Mouse (Mus musculus): ENCODE data around the gene Srsf5. TPM values are rescaled to one million over a fixed set of nuclear protein-coding genes. Genes with fewer than 3 reads are reported as not detected.
A peak's percentile ranks its signal among the peaks of the same experiment; 100 is the strongest.

Gene Srsf5
- polyA plus RNA-seq, 1 experiment: 515 TPM

DNA sequence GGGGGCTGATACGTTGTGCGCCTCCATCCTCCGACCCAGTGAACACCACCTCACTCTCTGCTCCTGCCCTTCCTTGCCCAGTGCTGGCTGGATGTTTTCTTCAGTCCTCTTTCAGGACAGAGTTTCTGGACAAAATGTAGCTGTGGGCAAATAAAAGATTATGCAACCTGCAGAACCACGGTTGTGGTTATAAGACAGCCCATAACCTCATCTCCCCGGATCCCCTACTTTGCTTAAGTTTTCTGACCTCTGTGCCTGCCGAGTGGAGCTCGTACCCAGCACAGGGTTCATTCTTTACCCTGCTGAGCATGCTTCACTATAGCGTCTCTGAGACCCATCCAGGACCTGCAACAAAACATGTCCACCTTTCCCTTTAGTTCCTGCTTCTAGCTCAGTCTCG, 22.6 kb downstream of the Srsf5 start:
- WGBS: 76% methylated on average over 9 of the region's 9 CpGs
- TF ChIP-seq POLR2A (IDR thresholded peaks at IDR 0.05; ENCODE audit: control insufficient read depth, extremely low read depth, insufficient read depth, low read length, poor library complexity) (no peak), CTCF (IDR thresholded peaks at IDR 0.05; ENCODE audit: borderline replicate concordance, control insufficient read depth, extremely low read depth, insufficient read depth, low read length, poor library complexity) (no peak)
- no peaks in the 10 kb centered on the region for H3K4me1 ChIP-seq (replicated peaks; ENCODE audit: control insufficient read depth, insufficient read depth, low read length)
- H3K4me3 ChIP-seq (ENCODE audit: control insufficient read depth, insufficient read depth, low read length): no peak overlapping the region
- DNase-seq: no peak
- H3K27ac ChIP-seq (ENCODE audit: control insufficient read depth, insufficient read depth, low read length): no peak overlapping the region
- H3K36me3 ChIP-seq (ENCODE audit: control insufficient read depth, insufficient read depth, low read length): no peaks in the 10 kb centered on the region
- H3K27me3 ChIP-seq (ENCODE audit: control insufficient read depth, insufficient read depth, low read length): no peaks in the 10 kb centered on the region

DNA sequence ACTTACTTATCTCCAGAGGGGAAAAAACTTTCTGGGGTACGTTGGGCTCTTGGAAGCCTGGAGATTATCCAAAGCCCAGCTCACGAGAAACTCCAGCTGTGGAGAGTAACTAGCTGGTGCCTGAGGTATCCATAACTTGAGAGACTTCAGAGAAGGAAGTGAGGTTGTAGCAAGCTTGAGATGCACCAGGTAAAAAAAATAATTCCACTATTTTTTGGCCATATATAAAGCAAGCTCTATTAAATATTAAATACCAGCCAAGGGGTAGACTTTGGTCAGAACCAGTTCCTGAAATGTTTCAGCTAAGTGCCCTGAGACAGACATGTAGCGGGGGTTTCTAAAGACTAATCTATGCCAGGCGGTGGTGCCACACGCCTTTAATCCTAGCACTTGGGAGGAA, 23.3 kb downstream of the Srsf5 start, which contains the start of gene Slc10a1:
Gene Slc10a1, minus strand, starts transcription at position 101 of the 400 bp plus-strand sequence.
- TF ChIP-seq POLR2A (IDR thresholded peaks at IDR 0.05; ENCODE audit: control insufficient read depth, extremely low read depth, insufficient read depth, low read length, poor library complexity): no peak
- no peak for TF ChIP-seq CTCF (IDR thresholded peaks at IDR 0.05; ENCODE audit: borderline replicate concordance, control insufficient read depth, extremely low read depth, insufficient read depth, low read length, poor library complexity)
- no peaks in the 10 kb centered on the region for H3K27me3 ChIP-seq (ENCODE audit: control insufficient read depth, insufficient read depth, low read length)
- 94% methylated on average over 5 of the region's 5 CpGs for WGBS
- no peaks in the 10 kb centered on the region for H3K4me1 ChIP-seq (replicated peaks; ENCODE audit: control insufficient read depth, insufficient read depth, low read length)
- no peak within 1 kb of the TSS for H3K27ac ChIP-seq (ENCODE audit: control insufficient read depth, insufficient read depth, low read length)
- H3K4me3 ChIP-seq (ENCODE audit: control insufficient read depth, insufficient read depth, low read length): no peak within 1 kb of the TSS
- no peak for DNase-seq
- no peaks in the 10 kb centered on the region for H3K36me3 ChIP-seq (ENCODE audit: control insufficient read depth, insufficient read depth, low read length)

DNA sequence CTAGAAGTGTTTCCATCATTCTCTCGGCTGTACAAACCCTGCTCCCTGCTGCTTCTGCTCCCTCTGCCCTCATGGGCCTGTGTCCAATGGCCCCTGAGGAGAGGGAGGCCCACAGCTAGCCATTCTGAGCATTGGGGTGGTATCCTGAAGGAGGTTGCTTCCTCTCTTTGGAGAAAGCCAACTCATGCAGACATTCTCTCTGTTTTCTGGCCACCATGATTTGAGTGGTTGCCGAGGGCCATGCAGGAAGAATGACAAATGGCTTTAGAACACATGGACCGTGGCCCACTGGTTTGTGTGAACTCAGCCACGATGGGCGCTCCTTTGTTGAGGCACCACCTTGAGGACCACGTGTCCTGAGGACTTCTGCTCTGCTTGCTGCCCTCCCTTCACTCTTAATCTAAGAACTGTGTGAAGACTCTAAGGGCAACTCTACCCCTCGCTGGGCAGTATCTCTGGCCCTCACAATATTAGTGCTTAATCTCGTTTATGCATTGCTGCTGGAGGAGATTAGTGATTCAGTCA, 24.9 kb downstream of the Srsf5 start:
- TF ChIP-seq CTCF (IDR thresholded peaks at IDR 0.05; ENCODE audit: borderline replicate concordance, control insufficient read depth, extremely low read depth, insufficient read depth, low read length, poor library complexity) (no peak), POLR2A (IDR thresholded peaks at IDR 0.05; ENCODE audit: control insufficient read depth, extremely low read depth, insufficient read depth, low read length, poor library complexity) (no peak)
- no peak overlapping the region for H3K4me3 ChIP-seq (ENCODE audit: control insufficient read depth, insufficient read depth, low read length)
- 88% methylated on average over 8 of the region's 8 CpGs for WGBS
- H3K27ac ChIP-seq (ENCODE audit: control insufficient read depth, insufficient read depth, low read length): no peak overlapping the region
- no peaks in the 10 kb centered on the region for H3K4me1 ChIP-seq (replicated peaks; ENCODE audit: control insufficient read depth, insufficient read depth, low read length)
- no peaks in the 10 kb centered on the region for H3K36me3 ChIP-seq (ENCODE audit: control insufficient read depth, insufficient read depth, low read length)
- DNase-seq: no peak
- H3K27me3 ChIP-seq (ENCODE audit: control insufficient read depth, insufficient read depth, low read length): no peaks in the 10 kb centered on the region

DNA sequence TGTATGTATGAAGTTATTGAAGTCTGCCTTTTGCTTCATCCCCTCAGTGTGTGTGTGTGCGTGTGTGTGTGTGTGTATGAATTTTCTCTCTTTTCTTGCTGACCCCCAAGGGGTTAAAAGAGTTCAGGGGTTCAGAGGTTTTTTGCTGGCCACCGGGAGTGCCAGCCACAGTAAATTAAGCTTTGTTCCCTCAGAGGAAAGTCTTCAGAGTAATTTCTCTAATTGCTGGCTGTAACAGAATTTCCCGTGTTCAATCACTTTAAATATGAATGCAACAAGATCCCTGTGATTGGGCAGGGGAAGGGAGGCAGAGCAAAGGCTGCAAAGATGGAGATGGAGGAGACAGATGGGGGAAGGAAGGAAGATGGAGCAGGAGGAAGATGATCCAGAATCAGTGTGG, 26.5 kb downstream of the Srsf5 start:
- no peak for DNase-seq
- Histone ChIP-seq H3K27me3 (ENCODE audit: control insufficient read depth, insufficient read depth, low read length) (no peaks in the 10 kb centered on the region), H3K4me3 (ENCODE audit: control insufficient read depth, insufficient read depth, low read length) (no peak overlapping the region), H3K36me3 (ENCODE audit: control insufficient read depth, insufficient read depth, low read length) (no peaks in the 10 kb centered on the region), H3K4me1 (replicated peaks; ENCODE audit: control insufficient read depth, insufficient read depth, low read length) (no peaks in the 10 kb centered on the region), H3K27ac (ENCODE audit: control insufficient read depth, insufficient read depth, low read length) (no peak overlapping the region)
- TF ChIP-seq CTCF (IDR thresholded peaks at IDR 0.05; ENCODE audit: borderline replicate concordance, control insufficient read depth, extremely low read depth, insufficient read depth, low read length, poor library complexity) (no peak), POLR2A (IDR thresholded peaks at IDR 0.05; ENCODE audit: control insufficient read depth, extremely low read depth, insufficient read depth, low read length, poor library complexity) (no peak)
- WGBS: 46% methylated on average over 3 of the region's 3 CpGs

DNA sequence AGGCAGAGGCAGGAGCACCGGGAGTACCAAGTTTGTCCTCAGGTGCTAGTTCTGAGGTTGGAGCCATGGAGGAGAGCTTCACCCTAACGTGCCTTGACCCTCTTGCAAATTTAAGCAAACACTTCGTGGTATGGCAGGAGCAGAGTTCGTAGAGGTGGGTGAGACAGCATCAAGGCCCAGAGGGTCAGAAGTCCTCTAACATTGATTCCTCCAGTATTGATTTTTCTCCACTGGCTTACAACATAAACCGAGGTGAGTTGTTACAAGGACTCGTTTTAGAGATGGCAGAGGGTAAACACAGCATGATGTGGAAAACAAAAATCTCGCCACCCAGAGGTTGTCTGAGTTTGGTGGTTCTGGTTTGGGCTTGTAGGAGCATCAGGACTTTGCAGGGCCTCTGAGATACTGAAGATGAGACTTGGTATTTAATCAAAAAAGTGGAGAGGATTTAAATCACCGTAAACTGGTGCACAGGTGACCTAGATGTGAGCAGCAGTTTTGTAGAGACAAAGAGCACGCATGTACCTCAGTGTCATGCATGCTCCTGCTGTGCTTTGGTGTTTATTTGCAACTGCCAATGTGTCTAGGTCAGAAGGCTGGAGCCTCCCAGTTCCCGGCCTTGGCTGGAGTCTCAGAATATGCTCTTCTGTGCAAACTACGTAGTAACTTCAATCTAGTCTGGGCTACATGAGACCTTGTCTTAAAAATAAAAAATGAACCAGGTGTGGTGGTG, 30.8 kb downstream of the Srsf5 start:
- Histone ChIP-seq H3K36me3 (ENCODE audit: control insufficient read depth, insufficient read depth, low read length) (no peaks in the 10 kb centered on the region), H3K27me3 (ENCODE audit: control insufficient read depth, insufficient read depth, low read length) (no peaks in the 10 kb centered on the region), H3K27ac (ENCODE audit: control insufficient read depth, insufficient read depth, low read length) (no peak overlapping the region), H3K4me1 (replicated peaks; ENCODE audit: control insufficient read depth, insufficient read depth, low read length) (no peaks in the 10 kb centered on the region), H3K4me3 (ENCODE audit: control insufficient read depth, insufficient read depth, low read length) (no peak overlapping the region)
- WGBS: 95% methylated on average over 11 of the region's 11 CpGs
- TF ChIP-seq CTCF (IDR thresholded peaks at IDR 0.05; ENCODE audit: borderline replicate concordance, control insufficient read depth, extremely low read depth, insufficient read depth, low read length, poor library complexity) (no peak), POLR2A (IDR thresholded peaks at IDR 0.05; ENCODE audit: control insufficient read depth, extremely low read depth, insufficient read depth, low read length, poor library complexity) (no peak)
- no peak for DNase-seq

DNA sequence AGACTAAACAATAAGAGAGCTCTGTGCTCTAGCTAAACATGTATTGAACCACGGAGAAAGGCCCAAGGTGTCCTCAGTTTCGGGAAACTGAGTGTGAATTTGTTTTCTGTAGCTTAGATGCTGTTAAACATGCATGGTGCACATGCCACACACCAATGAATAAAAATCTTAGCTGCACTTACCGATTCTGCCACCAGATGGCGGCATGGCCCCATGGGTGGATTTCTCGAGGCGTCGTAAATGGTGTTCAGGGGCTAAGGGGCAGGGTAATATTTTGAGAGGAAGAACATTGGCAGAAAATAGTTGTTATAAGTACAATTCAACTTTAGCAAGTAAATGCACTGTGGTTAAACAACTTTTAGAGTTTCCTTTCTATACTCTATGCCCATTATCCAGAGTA, 37.0 kb downstream of the Srsf5 start:
- TF ChIP-seq CTCF (IDR thresholded peaks at IDR 0.05; ENCODE audit: borderline replicate concordance, control insufficient read depth, extremely low read depth, insufficient read depth, low read length, poor library complexity) (peak; percentile 69; the same call in 1 of the 2 replicates), POLR2A (IDR thresholded peaks at IDR 0.05; ENCODE audit: control insufficient read depth, extremely low read depth, insufficient read depth, low read length, poor library complexity) (no peak)
- under 1% methylated on average over 7 of the region's 7 CpGs for WGBS

More for the DNA sequence above, 37.0 kb downstream of the Srsf5 start:
- no peaks in the 10 kb centered on the region for H3K36me3 ChIP-seq (ENCODE audit: control insufficient read depth, insufficient read depth, low read length)
- no peak overlapping the region for H3K27ac ChIP-seq (ENCODE audit: control insufficient read depth, insufficient read depth, low read length)
- DNase-seq: peak; percentile 84
- no peaks in the 10 kb centered on the region for H3K4me1 ChIP-seq (replicated peaks; ENCODE audit: control insufficient read depth, insufficient read depth, low read length)
- H3K27me3 ChIP-seq (ENCODE audit: control insufficient read depth, insufficient read depth, low read length): no peaks in the 10 kb centered on the region
- no peak overlapping the region for H3K4me3 ChIP-seq (ENCODE audit: control insufficient read depth, insufficient read depth, low read length)

Data from thymus, adult 2 months (tissue).